Mouse (Mus musculus) lung, postnatal 10 days (tissue): ENCODE measurements around the gene Klf14.

ENCODE experiments used
- DNase-seq: peaks from one replicate; pipeline ENCODE4 v3.0.0; 2021

Gene Klf14

DNA sequence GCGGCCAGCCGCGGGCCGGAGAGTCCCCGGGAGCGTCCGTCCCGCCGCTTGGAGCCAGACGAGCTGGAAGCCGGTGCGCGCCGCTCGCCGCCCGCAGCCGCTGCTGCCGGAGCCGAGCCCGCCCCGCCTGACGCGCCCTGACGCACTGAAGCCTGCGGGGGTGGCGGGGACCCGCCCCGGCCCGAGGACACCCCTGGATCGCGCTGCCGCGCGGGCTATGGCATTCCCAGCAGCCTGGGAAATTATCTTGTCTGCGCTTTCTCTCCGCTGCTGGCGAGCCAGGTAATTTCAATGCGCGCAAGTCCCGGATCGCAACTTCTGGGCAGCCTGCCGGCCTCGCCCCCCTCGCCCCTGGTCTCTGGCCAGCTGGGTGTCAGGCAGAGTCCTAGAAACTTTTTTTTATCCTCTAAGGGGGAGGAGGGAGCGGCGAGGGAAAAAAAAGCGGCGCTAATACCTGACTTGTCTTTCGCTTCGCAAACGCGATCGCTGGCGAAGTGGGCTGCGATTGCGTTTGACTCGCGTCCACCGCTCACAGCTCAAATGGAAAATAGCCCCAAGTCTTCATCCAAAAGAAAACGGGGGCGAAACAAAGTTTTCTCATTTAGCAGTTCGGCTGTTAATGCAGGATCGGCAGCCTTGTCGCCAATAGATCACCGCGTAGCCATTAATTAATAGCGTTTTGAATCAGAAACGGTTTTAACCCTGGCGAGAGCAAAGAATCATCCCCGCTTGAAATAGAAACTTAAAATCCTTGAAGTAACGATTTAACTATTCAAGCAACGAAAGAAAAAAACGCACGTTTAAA lies at the start of gene Klf14:
TSS of gene Klf14 (minus strand) at position 343 of the 805 bp plus-strand sequence.
- peak; percentile 40 for DNase-seq

DNA sequence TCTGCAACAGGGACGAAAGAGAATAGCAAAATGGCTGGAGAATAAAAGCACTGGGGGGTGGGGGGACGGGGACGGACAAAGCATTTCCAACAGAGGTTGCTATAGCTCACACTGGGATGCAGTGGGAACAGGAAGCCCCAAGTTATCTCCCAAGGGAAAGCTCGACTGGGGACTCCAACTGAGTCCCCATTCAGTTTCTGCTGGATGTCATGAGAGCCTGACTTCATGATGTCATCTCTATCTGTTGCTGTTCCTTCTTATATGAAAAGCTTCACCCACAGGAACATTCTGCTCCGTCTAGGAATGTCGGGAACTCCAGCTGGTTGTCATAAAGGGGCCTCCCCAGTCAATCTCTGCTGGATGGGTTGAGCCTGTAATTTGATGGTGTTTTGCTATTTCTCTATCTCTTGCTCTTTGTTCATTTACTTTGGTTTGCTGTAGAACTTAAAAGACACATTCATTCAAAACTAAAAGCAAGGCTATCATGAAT lies 47.3 kb upstream of the Klf14 start:
- DNase-seq: no peak

DNA sequence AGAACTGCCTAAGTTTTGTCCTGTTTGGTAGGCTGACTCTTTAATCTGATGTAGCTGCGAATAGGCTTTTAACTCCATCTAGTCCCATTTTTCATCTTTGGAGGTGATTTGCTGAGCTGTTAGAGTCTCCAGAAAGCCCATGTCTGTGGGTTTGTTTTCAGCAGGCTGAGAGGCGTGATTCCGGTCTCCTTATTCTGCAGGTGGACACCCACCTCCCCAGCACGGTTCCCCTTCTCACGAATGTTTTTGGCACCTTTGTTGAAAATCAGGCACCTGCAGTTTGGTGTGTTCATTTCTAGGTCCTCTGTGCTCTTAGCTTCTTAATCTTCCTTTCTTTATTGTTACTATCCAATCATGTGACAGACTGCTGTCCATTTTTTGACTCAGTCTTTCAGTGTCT lies 27.5 kb upstream of the Klf14 start:
- DNase-seq: no peak

DNA sequence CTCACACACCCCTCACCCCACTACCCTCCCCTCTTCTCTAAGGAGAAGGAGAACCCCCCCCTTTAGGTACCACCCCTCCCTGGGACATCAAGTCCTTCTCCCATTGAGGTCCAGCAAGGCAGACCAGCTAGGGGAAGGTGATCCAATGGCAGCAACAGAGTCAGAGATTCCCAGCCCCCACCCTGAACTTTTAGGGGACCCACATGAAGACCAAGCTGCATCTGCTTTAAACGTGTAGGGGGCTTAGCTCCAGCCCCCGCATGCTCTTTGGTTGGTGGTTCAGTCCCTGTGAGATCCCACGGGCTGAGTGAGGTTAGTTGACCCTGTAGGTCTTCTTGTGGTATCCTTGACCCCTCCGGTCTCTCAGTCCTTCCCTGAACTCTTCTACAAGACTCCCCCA lies 24.1 kb upstream of the Klf14 start:
- DNase-seq: no peak

DNA sequence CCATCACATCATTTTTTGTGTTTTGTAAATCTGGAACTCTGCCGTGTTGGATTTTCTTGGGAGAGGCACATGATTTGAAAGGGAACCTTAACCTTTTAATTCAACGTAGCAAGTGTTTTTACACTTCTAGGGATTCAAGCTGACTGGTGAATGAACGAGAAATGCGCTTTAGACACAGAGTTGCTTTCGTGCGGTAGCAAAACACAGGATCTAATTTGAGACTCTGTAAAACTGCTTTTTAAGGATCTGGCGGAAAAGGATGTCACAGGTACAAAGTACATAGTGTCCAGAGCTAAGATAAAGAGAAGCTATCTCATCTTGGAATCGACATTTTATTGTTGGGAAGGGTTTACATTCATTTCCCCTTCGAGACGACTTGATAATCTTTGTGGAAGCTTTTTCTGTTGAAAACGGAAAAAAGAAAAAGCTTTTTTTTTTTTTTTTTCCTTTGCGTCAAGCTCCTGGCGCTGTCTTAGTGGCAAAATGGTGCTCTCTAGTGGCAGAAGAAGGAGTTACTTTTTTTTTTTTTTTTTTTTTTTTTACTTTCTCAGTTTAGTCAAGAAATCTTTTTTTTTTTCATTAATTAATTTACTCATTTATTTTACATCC lies 23.6 kb upstream of the Klf14 start:
- no peak for DNase-seq

DNA sequence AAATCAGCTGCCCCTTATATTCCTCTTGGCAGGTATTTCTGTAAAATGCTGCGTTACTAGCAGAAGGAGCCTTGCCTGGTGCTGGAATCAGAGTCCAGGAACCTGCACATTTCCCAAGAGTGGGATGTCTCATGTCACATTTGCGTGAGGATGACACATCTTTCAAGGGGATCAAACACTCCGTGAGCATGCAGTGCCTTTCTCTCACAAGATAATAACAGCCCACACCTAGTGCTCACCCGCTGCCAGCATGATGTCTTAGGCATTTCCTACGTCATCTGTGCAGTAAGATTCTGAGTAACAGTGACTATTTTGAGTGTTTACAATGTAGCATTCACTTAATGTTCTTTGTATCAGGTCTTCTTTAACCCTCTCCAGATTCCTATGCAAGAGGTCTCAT lies 22.5 kb upstream of the Klf14 start:
- no peak for DNase-seq

DNA sequence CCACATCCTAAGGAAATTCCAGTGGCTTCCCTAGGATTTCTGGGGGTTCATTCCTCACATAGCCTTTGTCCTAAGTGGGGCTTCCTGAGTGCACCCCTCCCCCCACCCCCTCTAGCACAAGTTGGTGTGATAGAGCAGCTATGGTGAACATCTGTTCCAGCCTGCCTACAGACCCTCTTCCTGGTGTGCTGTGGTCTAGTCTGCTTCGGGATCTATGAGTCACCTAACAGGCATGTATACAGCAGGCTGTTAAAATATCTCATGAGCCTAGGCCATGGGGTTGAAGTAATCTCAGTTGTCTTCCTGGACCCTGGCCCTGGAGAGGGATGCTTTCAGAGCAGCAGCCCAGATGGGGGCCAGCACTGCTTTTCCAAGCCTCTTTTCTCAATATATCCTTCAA lies 19.7 kb upstream of the Klf14 start:
- DNase-seq: no peak

DNA sequence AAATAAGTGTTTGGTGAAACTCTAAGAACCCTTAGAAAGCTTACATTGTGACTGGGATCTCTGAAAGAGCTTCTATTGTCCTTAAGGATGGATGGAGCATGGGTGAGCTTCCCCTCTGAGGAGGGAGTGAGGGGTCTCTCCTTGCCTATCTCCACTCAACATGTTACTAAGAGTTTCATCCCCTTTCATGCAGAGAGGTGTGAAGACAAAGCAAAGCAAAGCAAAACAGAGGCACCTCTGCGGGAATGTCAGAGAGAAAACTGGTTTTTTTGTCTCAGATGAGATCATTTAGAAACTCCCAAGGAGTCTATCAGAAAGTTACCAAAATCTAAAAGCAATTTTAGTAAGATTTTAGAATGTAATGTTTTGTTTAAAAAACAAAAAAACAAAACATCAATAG lies 13.2 kb upstream of the Klf14 start:
- DNase-seq: no peak

DNA sequence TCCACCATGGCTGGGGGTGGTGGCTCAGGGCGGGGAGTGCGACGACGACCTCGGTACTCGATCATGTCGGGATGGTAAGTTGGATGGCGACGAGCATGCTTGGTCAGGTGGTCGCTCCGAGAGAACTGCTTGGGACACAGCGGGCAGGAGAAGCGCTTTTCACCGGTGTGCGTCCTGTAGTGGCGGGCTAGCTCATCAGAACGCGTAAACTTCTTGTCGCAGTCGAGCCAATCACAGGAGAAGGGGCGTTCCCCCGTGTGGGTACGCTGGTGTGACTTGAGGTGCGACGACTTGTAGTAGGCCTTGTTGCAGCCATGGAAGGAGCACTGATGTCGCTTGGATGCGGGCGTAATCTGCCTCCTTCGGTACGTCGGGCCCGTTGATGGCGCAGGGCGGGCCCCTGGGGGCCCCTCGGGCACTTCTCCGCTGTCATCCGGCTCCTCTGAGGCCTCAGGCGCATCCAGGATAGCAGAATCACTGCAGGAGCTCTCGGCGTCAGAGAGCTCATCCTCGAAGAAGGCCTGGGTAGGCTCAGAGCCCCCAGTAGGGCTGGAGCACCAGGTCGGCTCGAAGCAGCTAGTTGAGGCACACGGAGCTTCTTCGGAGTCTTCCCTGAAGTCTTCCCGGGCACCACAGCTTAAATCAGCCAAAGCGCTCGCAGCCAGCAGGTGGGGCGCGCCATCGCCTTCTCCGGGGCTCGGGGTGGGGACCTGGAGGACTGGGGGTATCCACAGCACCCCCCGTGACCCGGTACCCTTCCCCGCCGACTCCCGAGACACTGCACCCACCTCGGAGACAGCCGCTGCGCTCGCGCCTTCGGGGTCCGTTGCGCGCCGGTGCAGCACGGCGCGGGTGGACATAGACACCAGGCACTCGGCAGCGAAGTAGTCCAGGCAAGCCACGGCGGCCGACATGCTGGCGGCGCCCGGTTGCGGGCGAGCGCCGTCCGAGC lies 818 bp downstream of the Klf14 start:
- DNase-seq: peak; percentile 25

DNA sequence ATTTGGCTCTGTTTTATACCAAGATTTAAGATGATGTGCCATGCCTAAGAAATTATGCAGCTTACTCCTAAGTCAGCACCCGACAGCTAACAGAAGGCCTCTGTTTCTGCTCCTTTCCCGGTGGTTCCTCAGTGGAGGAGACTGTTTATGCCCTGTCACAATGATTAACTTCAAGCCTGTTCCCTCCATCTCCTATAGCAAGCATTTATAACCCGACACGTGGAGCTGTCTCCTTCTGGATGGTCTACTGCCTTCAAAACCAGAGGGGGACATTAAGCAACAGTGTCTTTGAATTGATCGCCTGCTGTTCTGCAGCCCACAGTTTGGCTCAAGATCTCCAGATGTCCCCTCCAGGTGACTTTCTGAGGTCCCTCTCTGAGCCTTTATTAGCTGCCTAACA lies 19.6 kb downstream of the Klf14 start:
- no peak for DNase-seq

DNA sequence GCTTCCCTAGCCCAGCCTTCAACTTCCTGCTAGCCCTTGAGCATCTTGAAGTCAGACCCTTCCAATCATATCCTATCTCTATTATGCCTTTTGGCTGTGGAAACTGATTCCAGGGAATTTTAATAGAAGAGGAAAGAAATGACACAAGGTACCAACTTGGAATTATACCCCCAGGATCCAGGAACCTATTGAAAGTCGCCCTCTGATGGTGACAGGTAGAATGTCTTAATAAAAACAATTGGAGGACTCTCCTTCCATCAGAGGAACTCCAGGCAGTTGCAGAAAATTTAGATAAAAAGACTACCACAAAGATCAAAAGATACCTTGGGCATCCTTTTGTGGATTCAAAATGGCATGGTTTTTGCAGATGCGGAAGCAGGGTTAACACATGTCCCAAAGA lies 36.1 kb downstream of the Klf14 start:
- DNase-seq: peak; percentile 4

DNA sequence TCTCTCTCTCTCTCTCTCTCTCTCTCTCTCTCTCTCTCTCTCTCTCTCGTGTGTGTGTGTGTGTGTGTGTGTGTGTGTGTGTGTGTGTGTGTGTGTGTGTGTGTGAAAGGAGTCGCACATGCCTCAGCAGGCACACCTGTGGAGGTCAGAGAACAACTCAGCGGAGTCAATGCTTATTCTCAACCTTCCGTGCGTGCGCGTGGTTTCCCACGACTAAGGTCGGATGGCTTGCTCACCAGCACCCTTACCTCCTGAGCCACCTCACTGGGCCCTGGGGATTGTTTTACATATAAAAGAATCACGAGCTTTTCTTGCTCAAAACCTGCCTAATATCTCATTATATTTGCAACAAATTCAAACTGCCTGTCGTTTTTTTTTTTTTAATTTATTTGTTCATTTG lies 37.1 kb downstream of the Klf14 start:
- DNase-seq: no peak

DNA sequence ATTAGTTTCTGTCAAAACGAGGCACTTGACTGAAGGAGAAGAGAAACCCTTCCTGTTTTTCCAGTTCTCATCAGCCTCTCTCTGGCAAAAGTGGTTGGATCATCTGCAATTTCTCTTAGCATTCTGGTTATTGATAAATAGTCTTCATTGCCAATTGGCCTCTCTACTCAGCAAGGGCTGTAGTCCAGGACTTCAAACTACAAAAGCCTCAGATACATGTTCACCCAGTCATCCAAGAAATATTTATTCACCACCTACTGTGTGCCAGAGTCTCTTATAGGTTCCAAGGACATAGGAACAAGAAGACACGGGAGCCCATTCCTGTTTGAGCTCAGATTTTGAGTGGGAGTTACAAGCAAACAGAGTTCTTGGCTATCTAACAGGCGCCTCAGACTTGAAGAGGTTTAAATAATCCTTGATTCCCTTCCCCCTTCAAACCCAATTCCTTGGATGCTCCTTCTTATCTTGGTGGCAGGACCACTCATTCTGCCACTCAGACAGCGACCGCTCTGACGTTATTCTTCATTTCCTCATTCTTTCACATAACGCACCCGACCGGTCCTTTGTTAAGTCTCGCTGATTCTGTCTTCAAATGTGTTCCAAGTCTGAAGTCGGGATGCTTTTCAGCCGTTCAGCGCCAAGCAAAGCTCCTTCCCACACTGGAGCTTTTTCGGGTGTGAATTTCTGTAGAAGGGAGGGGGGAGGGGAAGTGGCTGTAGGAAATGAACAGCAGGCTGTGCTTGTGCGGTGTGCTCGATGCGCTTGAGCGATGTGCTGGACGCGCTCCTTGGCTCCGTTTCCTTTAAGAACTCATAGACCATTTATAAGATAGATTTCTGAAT lies 37.8 kb downstream of the Klf14 start:
- DNase-seq: peak; percentile 27

DNA sequence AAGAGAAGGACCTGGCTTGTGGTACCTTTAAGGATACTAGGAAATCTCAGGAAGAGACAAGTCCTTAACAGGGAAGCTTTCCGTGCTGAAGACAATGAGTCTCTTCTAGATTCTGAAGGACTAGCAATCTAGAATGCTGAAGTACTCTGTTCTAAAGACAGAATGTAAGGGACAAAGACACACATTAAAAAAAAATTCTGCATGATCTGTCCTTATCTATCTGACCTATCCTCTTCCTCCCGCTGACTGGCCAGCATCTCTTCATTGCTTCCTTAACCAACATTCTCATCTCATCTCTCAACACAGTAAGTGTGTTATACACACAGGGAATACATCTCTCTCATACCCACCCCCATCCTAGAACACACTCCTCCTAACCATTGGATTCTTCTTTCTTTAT lies 43.4 kb downstream of the Klf14 start, which contains the start of gene Tsga13:
TSS of gene Tsga13 (minus strand) at position 101 of the 400 bp plus-strand sequence.
- DNase-seq: no peak

DNA sequence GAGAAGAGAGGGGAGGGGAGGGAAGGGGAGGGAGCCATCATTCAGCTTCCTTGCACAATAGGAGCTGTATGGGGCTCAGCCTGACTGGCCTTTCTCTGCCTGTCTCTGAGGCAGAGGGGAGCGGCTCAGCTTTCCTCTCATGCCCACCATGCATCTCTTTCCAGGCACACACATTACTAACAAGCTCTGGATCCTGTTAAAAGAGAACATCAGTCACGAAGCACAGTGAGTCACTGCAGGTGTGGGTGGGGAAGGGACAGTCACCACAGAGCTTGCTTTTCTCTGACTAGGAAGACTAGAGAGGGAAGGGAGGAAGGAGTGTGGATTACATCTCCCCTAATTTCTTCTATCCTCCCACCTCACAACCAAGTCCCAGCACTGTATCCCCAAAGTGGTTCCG lies 50.9 kb downstream of the Klf14 start:
- no peak for DNase-seq
